Mouse (Mus musculus) central nervous system, embryonic 11.5 days (tissue): ENCODE measurements around the gene Trim14. TPM values are rescaled to one million over a fixed set of nuclear protein-coding genes. Genes with fewer than 3 reads are reported as not detected.

Source experiments
- polyA plus RNA-seq: library from polyadenylated mRNA; depleted of rRNA; stranded (reverse); fragments of >200 nt; gene quantifications from 2 replicates; pipeline ENCODE4 v1.2.3, GENCODE M21; 2012; rRNA removed

Gene Trim14
- 0.80 and 0.93 TPM in 2 replicates for polyA plus RNA-seq

DNA sequence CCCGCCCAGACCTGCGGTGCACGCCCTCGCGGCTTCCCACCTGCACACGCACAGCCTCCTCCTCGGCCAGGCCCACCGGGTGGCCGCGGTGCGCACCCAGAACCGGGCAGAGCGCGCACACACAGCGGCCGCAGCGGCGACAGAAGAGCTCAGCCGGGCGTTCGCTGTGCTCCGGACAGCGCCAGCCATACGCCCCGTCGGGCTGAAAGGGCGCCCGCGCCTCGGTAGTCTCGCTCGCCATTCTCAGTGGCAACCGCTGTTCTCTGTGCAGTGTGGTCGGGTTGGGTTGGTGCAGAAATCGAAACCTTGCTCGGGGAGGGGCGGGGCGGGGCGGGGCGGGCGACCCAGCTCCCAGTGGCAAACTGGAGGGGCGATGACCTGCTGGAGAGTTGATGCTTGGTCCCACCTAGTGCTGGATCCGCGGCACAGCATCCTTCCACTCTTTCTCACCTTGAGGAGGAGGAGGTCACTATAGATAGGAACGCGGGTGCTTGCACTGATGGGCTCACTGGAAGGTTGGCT is at the start of gene Trim14:
Gene Trim14, minus strand, starts transcription at position 302 of the 522 bp plus-strand sequence.

DNA sequence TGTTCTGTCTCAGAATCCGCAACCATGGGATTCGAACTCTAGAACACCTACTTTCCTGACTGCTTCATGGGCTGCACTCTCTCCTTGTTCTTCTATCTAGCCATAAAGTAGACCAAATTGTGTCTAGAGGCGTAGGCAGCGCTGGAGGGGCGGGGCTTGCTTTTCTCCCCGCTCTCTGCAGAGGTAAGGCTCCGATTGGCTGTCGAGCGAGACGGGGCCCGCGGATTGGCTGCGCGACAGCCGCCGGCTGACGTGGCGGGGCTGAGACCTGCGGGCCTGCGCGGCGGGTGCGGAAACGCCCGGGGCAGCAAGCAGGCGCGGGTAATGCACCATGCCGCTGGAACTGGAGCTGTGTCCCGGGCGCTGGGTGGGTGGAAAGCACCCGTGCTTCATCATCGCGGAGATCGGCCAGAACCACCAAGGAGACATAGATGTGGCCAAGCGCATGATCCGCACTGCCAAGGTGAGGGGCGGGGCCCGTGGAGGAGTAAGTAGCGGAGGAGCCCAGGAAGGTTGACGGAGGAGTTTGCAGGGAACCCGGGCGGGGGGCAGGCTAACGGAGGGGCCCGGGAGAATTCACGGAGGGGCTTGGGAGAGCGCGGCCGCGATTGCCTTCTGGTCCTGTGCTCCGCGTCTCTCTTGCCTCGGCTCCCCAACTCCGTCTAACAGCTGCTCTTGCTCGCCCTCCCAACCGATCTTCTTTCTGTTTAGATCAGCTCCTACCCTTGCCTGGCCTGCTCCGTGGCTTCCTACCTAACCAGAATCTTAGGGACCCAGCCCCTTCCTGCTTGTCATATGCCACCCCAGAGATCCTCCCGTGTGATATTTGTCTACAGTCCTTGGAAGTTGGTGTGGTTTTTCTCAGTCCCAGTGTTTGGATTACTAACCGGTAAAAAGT is 46.7 kb downstream of the Trim14 start, which contains the start of gene Nans:
Gene Nans, plus strand, starts transcription at position 221 of the 898 bp plus-strand sequence.

DNA sequence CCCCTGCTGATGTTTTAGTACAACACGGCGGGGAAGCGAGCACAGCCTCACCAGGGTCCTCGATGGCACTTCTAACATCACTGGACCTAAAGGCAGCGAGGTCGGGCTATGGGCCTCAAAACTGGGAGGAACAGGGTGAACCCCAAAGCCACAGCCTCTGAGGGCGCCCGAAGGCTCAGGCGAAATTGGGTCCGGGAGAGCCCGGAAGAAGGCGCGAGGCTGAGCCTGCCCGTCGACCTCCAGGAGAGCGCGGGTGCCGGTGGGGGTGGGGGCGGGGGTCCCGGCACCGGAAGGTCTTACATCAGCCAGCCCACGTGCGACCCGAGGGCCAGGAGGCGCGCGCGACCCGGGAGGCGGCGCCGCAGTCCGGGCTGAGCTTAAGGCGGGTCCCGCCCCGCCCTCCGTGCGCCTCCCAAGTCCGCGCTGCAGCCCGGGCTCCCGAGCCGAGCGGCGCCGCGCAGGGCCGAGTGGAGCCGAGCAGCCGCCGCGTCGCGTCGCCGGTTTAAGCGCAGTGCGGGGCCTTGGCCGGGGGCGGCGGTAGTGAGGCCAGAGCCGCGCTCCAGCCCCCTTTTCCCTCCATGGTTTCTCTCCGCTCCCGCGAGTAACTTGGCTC is 85.3 kb downstream of the Trim14 start, which contains the start of gene Anp32b:
Gene Anp32b, plus strand, starts transcription at position 384 of the 613 bp plus-strand sequence.

Other genes with a start within 250 kb of the Trim14 start
- gene Foxe1, start 192.5 kb downstream of the Trim14 start, polyA plus RNA-seq: 0.02 and 0.50 TPM in 2 replicates
- gene Trmo, start 146.7 kb downstream of the Trim14 start, polyA plus RNA-seq: 9.2 and 11.3 TPM in 2 replicates
- 19.1 and 21.8 TPM in 2 replicates for gene Hemgn, start 122.6 kb downstream of the Trim14 start, polyA plus RNA-seq
- gene Anp32b, start 85.2 kb downstream of the Trim14 start, polyA plus RNA-seq: 216 and 731 TPM in 2 replicates
- 50.2 and 73.0 TPM in 2 replicates for gene Nans, start 46.9 kb downstream of the Trim14 start, polyA plus RNA-seq
- gene Coro2a, start 66.1 kb upstream of the Trim14 start, polyA plus RNA-seq: 3.7 and 4.9 TPM in 2 replicates
- gene Tbc1d2, start 114.1 kb upstream of the Trim14 start, polyA plus RNA-seq: 0.49 and 1.0 TPM in 2 replicates